8 mouse cellular contexts compared by ENCODE assay signal in the genomic region with DNA sequence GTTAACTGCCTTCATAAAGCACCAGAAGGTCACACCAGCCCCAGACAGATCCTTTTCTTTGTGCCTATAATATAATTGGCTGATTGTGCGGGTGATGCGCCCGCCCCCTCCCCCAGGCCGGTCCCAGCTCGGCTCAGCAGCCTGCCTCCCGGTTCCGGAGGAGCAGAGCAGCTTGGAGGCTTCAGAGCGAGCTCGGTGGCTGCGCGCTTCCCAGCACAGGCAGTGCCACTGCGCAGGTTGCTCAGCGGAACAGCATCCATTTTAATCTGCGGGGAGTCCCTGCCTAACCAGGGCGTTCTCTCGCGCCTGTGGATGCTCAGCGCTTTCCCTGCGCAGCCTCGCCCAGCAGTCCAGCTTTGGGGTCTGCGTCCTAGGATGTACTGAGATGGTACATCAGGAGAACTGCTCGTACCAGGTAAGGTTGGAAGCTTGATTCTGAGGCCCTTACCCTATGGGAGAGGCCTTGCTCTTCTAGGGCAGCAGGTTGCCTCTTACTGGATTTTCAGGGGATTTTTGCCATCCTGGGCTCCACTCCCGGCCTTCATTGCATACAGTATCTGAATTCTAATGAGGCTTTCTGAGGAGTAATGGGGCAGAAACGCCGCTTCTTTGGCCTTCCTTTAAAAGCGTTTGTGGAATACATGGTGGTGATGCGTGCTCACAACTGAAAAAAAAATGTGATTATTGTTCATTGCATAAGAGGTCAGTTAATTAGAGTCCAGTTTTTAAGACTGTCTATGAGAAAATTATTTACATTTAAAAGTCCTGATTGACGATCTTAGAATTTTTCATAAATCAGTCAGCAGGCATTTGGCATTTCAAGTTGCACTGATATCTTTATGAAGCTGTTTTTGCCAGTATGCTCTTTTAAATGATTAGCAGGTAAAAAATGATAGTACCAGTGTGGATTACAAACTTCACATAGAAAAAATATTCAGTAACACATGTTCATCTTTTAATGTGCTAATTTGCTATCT.
DNase-seq lines count a peak whose midpoint lies in the region; ATAC-seq and TF ChIP-seq lines count a peak whose summit lies in the region.

No protein-coding gene starts in this region.

- peak; percentile 70 for ATAC-seq in frontal cortex, adult (ENCODE audit: low TSS enrichment)
- peak; percentile 77 for ATAC-seq in kidney, postnatal 0 days (replicated peaks; ENCODE audit: low FRiP score, low read depth)
- ATAC-seq in limb, embryonic 14.5 days (ENCODE audit: low FRiP score, low read depth), result 0 out of 2 replicates have a peak, but pooled peaks have one; percentile 55
- peak; percentile 93 for ATAC-seq in neural tube, embryonic 13.5 days (ENCODE audit: low read depth)

- no peaks in the 10 kb centered on the region for H3K36me3 ChIP-seq in kidney, postnatal 0 days (ENCODE audit: insufficient read depth, low read length)
- H3K36me3 ChIP-seq in limb, embryonic 14.5 days (ENCODE audit: control insufficient read depth, insufficient read depth, low read length), result no peaks in the 10 kb centered on the region
- H3K36me3 ChIP-seq in neural tube, embryonic 13.5 days, result no peaks in the 10 kb centered on the region

- peak overlapping the region; percentile 25 for H3K4me3 ChIP-seq in kidney, postnatal 0 days (replicated peaks; ENCODE audit: low read depth, low read length)
- H3K4me3 ChIP-seq in limb, embryonic 14.5 days (replicated peaks; ENCODE audit: low read length), result peak overlapping the region; percentile 24
- H3K4me3 ChIP-seq in neural tube, embryonic 13.5 days, result peak overlapping the region; percentile 52

- no peak for TF ChIP-seq CTCF in kidney, postnatal 0 days (IDR thresholded peaks at IDR 0.05; ENCODE audit: low read depth)

- H3K4me1 ChIP-seq in kidney, postnatal 0 days (replicated peaks; ENCODE audit: insufficient read depth, low read length), result peaks cover 35% of the 10 kb centered on the region; the same call in 1 of the 2 replicates
- H3K4me1 ChIP-seq in limb, embryonic 14.5 days (ENCODE audit: control insufficient read depth, insufficient read depth, low read length), result peaks cover 21% of the 10 kb centered on the region
- peaks cover 63% of the 10 kb centered on the region for H3K4me1 ChIP-seq in neural tube, embryonic 13.5 days (replicated peaks)

- peak overlapping the region; percentile 52 for H3K4me2 ChIP-seq in kidney, postnatal 0 days (ENCODE audit: low read length)
- peak overlapping the region; percentile 49 for H3K4me2 ChIP-seq in limb, embryonic 14.5 days (replicated peaks; ENCODE audit: low read depth, low read length, severe bottlenecking)
- H3K4me2 ChIP-seq in neural tube, embryonic 13.5 days, result peak overlapping the region; percentile 70

- H3K9me3 ChIP-seq in kidney, postnatal 0 days (replicated peaks; ENCODE audit: low read length), result no peaks in the 10 kb centered on the region
- H3K9me3 ChIP-seq in limb, embryonic 14.5 days (ENCODE audit: control insufficient read depth, low read length), result no peaks in the 10 kb centered on the region
- H3K9me3 ChIP-seq in neural tube, embryonic 13.5 days, result no peaks in the 10 kb centered on the region

- peak overlapping the region; percentile 48 for H3K27ac ChIP-seq in kidney, postnatal 0 days
- no peak overlapping the region for H3K27ac ChIP-seq in limb, embryonic 14.5 days (replicated peaks; ENCODE audit: low read depth, low read length)
- H3K27ac ChIP-seq in neural tube, embryonic 13.5 days (replicated peaks), result peak overlapping the region; percentile 98

- peak; percentile 78 for DNase-seq in adrenal gland, postnatal 14 days
- DNase-seq in cerebellum, adult 9-11 months, result peak; percentile 96
- DNase-seq in kidney, postnatal 0 days (ENCODE audit: low spot score), result peak; percentile 74
- no peak for DNase-seq in limb, embryonic 14.5 days (ENCODE audit: low spot score)
- DNase-seq in spleen, postnatal 36 days (ENCODE audit: low spot score in 2 of 2), result no peak
- no peak for DNase-seq in thymus, postnatal 0 days (ENCODE audit: low spot score)

- WGBS in kidney, postnatal 0 days, result 14% methylated on average over 28 of the region's 28 CpGs
- WGBS in limb, embryonic 14.5 days, result 17% methylated on average over 28 of the region's 28 CpGs
- WGBS in neural tube, embryonic 13.5 days, result 5% methylated on average over 28 of the region's 28 CpGs

- no peaks in the 10 kb centered on the region for H3K27me3 ChIP-seq in kidney, postnatal 0 days (ENCODE audit: insufficient read depth, low read length)
- H3K27me3 ChIP-seq in limb, embryonic 14.5 days (ENCODE audit: control insufficient read depth, insufficient read depth, low read length), result no peaks in the 10 kb centered on the region
- no peaks in the 10 kb centered on the region for H3K27me3 ChIP-seq in neural tube, embryonic 13.5 days

- no peak for TF ChIP-seq POLR2A in limb, embryonic 14.5 days (IDR thresholded peaks at IDR 0.05; ENCODE audit: borderline replicate concordance, extremely low read depth, insufficient read depth, insufficient read length)

- peak overlapping the region; percentile 33 for H3K9ac ChIP-seq in kidney, postnatal 0 days (ENCODE audit: low read depth, low read length)
- H3K9ac ChIP-seq in limb, embryonic 14.5 days (ENCODE audit: low read depth, low read length, severe bottlenecking), result peak overlapping the region; percentile 44; the same call in 1 of the 2 replicates
- H3K9ac ChIP-seq in neural tube, embryonic 13.5 days, result peak overlapping the region; percentile 82

Comparison
In these comparisons a context has a peak if more than half of its experiments do, and no peak if none do; other contexts are left out.
1. DNase-seq: peak in adrenal gland, postnatal 14 days (single experiment), cerebellum, adult 9-11 months (single experiment) and kidney, postnatal 0 days (single experiment); none in limb, embryonic 14.5 days (single experiment), spleen, postnatal 36 days (0 of 2) and thymus, postnatal 0 days (single experiment).
2. Peak in every context shown above with its lines, with median percentiles within 50 percentile points of each other: ATAC-seq, H3K4me2 ChIP-seq, H3K4me3 ChIP-seq and H3K9ac ChIP-seq.